Mouse (Mus musculus): Measurements from ENCODE around the gene Gm14137.

Gm14137 gene

GRCm38 (mm10) chr2:119172862-119173576 lies 1.3 kb upstream of the Gm14137 start:
- peak; percentile 45 for DNase-seq (ENCODE audit: low spot score)

DNA sequence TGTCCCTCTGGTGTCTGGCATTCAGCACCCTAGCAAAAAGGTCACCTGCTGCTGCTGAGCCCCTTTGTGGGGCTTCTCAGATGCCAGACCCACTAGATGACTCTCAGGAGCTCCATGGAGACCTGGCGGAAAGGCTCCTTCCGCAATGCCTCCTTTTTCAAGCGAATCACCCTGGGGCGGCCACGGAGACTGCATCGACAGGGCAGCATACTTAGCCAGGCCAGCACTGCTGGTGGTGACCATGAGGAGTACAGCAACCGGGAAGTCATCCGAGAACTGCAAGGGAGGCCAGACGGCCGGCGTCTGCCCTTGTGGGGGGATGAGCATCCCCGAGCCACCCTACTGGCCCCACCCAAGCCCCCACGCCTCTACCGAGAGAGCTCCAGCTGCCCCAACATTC lies 557 bp downstream of the Gm14137 start:
- DNase-seq (ENCODE audit: low spot score) = no peak

GRCm38 (mm10) chr2:119175614-119176013 lies 1.3 kb downstream of the Gm14137 start:
- no peak for DNase-seq (ENCODE audit: low spot score)

- DNase-seq (ENCODE audit: low spot score) = no peak
Measured at GRCm38 (mm10) chr2:119176761-119177160, 2.5 kb downstream of the Gm14137 start.

DNA sequence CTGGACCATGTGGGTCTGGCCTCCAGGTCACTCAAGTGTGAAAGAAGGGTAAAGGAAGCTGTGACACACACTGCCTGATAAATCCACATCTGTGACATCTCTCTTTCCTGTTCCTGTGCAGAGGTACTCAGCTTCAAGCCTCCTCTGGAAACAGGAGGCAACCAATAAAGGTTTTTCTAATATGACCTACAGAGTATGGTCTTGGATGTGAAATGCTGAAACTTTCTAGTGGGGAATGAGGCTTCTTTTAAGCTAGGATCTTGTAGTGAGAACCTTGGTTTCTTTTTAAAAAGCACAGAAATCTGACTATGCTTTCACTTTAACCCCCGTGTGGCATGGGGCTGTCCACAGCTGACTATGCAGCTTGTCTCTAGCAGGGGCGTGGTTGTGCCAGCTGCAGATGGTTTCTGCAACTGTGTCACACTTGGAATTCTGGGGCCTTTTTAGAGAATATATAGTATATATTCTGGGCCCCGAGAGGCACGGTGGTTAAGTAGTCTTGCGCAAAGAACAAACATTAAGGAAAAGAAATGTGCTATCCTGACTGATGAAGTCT lies 3.2 kb downstream of the Gm14137 start:
- no peak for DNase-seq (ENCODE audit: low spot score)

- DNase-seq (ENCODE audit: low spot score) = no peak
Measured at GRCm38 (mm10) chr2:119182914-119183313, 8.6 kb downstream of the Gm14137 start.

DNA sequence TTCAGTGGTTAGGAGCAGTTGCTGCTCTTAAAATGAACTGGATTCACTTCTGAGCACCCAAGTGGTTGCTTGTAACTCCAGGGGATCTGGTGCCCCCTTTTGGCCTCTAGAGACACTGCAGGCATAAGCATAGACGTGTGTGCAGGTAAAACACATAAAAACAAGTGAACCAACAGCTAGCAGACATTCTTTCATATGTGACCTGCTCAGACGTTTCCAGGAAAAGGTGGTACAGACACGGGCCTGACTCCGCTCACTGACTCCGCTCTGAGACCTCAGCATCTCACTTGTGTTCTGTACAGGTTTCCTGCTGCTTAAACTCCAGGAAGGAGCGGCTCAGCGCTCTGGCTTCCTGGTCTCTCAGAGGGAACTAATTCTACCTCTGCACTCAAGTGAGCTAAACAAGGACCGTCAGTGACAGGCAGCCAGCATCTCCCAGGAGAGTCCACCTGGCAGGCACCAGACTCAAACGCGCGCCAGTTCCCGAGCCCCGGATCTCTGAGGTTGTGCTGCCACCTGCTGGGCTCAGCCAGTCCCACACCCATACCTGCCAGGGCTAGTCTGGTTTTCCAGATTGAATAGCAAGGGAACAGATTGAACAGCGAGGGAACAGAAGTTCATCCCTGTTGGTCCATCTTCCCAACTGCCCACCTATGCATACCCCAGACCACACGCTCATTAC lies 14.9 kb downstream of the Gm14137 start:
- DNase-seq (ENCODE audit: low spot score) = peak; percentile 81

DNA sequence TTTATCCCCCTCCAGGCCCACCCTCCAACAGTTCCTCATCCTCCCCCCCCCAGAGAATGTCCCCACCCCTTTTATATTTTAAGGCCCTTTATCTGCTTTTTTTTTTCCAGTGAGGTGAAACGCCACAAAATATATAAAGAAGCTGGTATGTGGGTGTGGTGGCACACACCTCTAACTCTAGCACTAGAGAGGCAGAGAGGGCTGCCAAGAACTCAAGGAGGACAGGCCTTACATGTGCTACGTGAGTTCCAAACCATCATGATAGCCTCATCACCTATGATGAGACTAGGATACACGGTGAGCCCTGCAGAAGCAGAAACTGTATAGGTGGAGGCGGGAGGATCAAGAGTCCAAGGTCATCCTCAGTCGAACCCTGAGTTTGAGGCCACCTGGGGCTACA lies 16.7 kb downstream of the Gm14137 start:
- no peak for DNase-seq (ENCODE audit: low spot score)

DNA sequence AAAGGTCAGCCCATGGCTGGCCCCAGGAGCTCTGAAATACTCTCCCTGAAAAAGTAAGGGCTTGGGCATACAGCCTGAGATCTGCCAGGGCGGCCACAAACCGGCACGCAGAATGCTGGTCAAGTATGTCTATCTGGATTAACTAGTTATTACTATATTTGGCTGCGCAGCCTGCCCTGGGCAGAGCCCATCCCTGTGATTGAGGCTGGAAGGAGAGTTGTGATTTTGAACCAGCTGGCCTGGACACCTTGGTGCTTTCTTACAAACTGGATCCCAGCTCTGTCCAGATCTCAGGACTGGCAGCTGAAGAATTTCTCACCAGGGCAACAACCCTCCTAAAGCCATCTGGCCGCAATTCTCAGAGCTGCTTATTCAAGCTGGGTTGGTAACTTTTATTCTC lies 19.8 kb downstream of the Gm14137 start:
- no peak for DNase-seq (ENCODE audit: low spot score)

GRCm38 (mm10) chr2:119196316-119197108 lies 22.2 kb downstream of the Gm14137 start:
- DNase-seq (ENCODE audit: low spot score) = no peak

DNA sequence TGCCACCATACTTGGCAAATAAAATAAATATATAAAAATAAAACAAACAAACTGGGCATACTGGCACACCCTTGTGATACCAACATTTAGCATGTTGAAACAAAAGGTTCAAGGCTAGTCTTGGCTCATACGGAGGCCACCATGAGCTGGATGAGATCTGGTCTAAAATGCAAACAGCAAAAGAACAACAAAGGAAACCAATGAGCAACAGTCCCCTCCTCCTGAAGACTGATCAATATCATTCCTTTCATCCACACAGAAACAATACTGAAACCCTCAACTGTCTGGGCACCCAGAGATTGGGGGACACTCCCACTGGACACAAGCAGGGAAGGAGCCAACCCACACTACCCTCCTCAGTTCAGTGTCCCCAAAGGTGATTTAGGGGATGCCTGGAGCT lies 23.2 kb downstream of the Gm14137 start:
- no peak for DNase-seq (ENCODE audit: low spot score)

DNA sequence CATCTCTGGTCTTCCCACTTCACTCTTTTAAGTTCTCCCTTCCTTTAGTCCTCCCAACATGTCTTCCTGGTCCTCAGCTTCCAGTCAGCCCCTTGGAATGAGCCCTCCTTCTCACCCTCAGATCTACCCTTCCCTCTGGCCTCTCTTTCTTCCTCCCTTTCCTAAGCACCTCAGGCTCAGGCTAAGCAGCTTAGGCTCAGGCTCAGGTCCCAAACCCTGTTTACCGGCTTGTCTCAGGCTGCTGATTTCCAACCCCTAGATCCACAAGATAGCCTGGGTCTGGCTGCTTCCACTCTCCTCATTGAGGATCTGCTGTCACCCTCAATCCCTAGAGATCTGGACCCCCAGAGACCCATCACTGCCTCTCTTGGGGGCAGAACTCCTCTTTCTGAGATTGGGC lies 23.7 kb downstream of the Gm14137 start:
- DNase-seq (ENCODE audit: low spot score) = no peak

DNA sequence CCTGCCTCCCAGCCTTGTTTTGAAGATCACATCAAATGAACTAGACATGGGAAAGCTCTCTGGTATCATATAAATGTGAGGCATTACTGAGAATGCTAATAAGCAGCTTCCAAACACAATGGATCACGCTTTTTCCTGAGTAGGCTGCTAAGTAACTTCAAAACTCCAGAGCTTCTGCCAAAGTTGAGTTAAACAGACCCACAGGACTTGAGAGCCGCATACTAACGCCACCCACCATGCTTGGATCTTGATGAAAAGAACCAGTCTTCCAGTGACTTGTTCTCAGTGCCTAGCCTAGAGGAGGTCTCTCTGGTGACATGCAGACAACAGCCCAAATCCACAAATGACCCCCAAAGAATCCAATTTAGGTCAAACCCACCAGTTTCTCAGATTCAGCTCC lies 24.6 kb downstream of the Gm14137 start:
- DNase-seq (ENCODE audit: low spot score) = no peak

DNA sequence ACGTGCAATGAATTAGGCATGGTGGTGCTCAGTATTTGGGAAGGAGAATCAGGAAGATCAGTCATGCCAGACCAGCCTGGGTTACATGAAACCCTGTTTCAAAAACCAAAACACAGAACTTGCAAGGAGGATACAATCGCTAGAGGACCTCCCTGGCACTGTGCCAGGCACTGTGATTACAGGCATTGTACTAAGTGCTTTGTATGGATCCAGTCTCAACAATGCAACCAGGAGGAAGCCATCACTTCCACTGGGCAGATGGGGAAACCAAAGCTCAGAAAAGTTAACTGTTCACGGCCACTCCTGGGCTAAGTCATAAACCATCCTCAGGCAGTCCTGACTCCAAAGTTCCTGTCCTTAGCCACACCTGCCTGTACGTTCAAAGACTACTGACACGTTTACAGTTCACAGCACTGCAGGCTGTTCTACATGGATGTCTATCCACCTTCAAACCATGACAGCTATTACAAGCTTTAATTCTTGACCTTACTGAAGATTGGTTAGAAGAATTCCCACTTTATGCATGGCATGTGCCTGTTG lies 28.7 kb downstream of the Gm14137 start:
- DNase-seq (ENCODE audit: low spot score) = no peak

- no peak for DNase-seq (ENCODE audit: low spot score)
Measured at GRCm38 (mm10) chr2:119203871-119204460, 29.7 kb downstream of the Gm14137 start.

DNA sequence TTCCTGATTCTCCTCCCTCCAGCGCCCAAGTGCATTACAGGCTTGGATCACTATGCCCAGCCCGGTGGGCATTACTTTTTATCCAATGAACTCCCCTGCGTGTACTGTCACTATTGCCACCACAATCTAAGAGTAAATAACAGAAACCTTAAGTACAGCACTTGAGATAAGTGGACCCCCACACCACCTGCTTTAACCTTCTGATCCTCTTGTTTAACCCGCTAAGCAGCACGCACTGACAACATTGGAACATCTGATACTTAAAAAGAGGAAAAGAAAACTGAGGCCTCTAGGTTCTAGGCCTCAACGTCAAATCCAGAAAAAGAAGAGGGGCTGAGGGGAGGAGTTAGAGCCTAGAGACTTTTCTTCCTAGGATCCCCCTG lies 33.6 kb downstream of the Gm14137 start:
- DNase-seq (ENCODE audit: low spot score) = no peak

- DNase-seq (ENCODE audit: low spot score) = peak; percentile 97
Measured at GRCm38 (mm10) chr2:119208344-119209175, 34.3 kb downstream of the Gm14137 start, which contains the start of the genes Zfyve19 and Dnajc17. Gene Zfyve19, plus strand, starts transcription at chr2:119208617. Gene Dnajc17, minus strand, starts transcription at chr2:119208795.

- DNase-seq (ENCODE audit: low spot score) = no peak
Measured at GRCm38 (mm10) chr2:119209176-119209507, 34.8 kb downstream of the Gm14137 start.
